Mouse (Mus musculus) induced T-regulatory cell, adult 2 months (primary cell): ENCODE data around the gene Gm43302.
"Not testable (repeated sequence)": the region's sequence is repeated elsewhere in the genome, so short reads cannot be mapped to it uniquely, and the experiment has no call there.

ENCODE experiments used
- DNase-seq: peaks from one replicate; pipeline ENCODE4 v3.0.0-alpha.2; 2012; ENCODE audit warnings: low read depth

The Gm43302 gene

DNA sequence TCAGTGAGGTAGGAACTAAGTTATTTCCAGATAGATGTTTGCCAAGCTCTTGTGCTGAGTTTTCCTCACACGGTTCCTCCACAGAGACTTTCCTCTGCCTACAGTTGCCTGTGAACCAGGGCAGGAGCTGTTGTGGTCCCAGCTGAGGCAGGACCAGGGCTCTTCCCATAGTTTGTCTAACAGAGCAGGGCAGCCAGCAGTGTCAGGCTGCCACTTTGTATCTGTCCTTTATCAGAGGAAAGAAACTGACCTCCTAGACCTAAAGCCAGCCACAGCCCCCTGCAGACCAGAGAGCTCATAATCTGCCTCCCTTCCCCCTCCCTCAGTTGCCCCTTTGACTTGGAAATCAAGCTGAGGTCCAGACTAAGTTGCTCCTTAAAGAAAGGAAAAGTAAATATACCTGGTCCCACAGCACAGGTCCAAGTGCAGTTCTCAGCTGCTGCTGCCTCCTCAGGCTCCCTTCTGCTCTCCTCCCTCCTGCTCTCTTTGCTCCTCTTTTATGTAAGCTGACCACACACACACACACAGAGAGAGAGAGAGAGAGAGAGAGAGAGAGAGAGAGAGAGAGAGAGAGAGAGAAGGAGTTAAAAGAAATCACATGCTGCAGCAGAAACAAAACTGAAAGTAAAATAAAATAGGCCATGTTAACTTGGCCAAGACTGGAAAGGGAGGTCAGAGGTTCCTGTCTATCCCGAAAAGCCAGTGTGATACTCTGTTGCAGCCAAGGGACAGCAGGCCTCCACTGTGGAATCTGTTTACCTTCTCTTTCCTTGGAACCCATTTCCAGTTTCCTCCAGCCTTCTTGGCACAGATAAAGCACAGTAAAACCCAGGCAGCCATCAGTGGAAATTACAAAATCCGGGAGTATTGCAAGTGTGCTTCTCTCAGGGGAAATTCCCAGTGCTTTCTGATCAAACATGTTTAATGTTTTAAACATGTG lies at the start of gene Gm43302, which contains the start of gene Gbp6:
Gene Gm43302, minus strand, starts transcription at position 470 of the 940 bp plus-strand sequence.
Gene Gbp6, minus strand, starts transcription at position 473 of the 940 bp plus-strand sequence.
- peak; percentile 85 for DNase-seq

DNA sequence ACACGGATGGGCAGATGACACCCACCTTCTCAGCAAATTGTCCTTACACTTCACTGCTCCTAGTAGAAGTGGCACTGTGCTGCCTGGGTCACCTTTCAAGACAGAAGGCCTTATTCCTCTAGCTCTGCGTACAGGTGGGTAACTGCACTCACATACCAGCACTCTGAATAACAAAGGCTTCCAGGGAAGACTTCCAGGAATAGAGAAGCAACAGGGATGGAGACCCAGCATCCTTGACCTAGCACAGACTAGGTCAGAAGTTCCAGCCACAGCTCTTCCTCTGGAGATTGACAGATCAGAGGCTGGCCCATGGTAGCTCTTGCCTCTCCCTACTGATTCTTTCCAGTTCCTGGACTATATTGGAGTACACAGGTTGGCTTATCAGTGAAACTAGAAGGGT lies 47.8 kb upstream of the Gm43302 start:
- DNase-seq = no peak

DNA sequence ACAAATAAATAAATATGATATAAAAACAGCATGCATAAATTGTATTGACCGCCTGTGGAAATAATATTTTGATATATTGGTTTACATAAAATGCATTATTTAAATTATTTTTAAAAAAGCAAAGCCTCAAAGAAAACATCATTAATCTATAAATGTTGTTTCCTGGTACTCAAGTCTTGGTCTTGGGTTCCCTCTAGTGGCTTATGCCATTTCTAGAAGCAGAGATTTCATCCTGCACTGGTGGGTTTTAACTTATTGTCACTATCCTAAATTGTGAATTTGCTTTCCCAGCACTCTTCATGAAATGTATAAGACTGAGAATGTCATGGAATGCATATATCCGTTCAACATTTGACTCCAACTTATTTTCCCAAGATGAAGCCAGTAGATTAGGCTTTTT lies 29.0 kb upstream of the Gm43302 start:
- peak; percentile 74 for DNase-seq

DNA sequence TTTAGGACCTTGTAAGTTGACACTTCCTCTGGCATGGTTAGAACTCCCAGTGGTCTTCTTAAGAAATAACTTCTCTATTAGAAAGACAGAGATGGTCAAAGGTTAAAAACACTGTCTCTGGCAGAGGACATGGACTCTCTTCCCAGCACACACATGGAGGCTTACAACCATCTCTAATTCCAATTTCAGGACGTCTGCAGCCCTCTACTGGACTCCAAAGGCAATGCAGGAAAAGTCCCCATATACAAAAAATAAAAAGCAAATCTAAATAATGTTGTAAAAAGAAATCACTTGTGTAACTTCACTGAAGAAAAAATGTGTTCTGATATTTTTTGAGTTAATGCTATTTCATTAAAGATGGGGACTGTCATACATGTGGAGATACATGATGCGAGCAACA lies 17.4 kb upstream of the Gm43302 start:
- DNase-seq = no peak

DNA sequence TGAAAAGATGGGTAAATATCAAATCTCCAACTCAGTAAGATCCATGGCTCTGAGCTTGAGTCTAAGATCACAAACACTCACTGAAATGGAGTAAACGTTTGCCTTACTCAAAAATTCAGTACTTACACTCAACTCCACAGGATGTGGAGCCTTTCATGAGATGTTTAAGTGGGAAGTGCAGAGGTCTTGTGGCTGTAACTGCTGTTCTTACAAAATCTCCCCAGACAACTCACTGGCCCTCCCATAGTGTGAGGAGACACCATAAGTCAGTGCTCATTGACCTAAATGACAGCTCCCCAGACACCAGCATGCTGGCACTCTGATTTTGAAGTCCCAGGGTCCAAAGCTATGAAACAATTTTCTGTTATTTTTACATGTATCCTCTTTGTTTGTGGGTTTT lies 15.7 kb upstream of the Gm43302 start:
- not testable (repeated sequence) for DNase-seq

DNA sequence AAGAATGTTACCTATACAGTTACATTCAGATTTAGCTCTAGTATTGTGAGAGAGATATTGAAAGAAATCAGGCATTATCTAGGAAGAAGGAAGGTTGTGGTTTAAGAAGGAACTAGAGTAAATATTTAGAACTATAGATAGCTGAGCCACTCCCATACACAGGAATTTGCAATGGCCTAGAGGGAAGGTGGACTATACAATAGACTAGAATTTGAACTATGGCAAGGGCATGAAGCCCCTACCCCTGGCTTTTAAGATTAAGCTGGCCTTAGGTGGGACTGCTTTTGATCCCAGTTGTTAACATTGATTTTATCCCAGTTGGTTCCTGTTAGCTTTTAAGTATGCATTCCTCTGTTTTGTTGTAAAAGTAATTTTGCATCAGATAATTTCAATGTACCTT lies 13.5 kb upstream of the Gm43302 start:
- DNase-seq = not testable (repeated sequence)

DNA sequence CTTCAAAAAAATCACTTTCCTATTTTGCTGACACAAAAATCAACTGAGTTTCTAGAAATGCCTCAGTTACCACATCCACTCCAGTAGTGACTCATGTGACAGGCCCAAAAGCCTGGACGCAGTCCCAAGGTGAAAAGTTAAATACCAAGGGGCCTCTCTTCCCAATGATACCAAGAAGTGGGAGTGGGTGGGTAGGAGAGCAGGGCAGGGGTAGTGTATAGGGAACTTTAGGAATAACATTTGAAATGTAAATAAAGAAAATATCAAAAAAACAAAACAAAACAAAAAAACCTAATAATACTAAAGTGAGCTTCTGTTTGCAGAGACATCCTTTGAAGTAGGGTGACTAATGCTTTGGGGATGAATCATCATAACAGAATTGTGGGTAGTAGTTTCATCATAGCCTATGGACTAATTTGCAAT lies 12.7 kb upstream of the Gm43302 start:
- peak; percentile 83 for DNase-seq

DNA sequence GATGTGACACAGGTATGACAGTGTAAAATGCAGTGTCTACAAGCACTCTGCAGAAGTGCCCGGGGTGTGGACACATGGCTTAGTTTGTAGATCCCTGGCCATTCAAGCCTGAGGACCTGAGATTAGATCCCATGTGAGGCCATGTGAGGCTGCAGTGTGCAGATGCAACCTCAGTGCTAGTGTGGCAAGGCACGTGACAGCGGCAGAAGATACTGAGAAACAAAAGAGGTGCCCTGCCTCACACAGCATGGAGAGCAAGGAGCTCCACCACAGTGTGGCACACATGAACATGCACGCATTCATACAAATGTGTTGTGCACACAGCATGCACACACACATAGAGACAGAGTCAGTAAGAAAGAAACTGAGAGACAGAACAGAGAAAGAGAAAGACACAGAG lies 12.2 kb upstream of the Gm43302 start:
- peak; percentile 52 for DNase-seq

DNA sequence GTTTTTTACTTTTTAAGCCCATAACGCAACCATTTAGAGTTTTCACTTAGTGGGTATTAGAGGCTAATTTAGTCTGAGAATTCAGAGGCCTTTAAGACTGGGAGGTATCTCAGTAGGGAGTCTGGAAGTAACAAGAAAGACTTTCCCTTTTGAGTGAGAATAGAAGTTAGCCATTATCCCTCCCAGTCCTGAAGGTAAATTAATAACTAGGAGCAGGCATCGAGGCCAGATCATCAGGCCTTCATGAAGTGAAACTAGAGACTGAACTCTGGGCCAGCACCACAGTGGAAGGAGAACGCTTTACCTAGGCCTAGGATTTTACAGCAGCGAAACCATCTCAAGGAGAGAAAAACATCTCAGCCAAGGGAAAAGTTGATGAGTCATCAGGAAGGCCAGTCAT lies 8.5 kb upstream of the Gm43302 start:
- DNase-seq = no peak

DNA sequence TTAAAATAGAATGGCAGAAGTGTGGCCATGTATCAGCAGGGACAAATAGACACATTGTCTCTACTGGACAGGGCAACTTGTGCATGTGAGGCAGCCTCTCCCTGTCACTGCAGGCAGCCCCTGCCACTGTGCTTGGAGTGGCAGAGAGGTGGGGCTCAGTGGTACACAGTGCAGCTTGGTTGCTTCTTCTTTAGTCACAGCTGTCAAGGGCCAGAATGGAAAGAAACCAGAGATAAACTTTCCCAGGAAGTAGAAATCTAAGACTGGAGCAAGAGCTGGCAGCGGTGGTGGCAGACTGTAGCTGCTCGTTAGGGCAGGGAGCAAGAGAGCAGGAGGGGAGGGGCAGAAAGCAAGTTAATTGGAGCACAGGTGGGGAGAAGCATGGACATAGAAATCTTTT lies 8.0 kb upstream of the Gm43302 start:
- no peak for DNase-seq

DNA sequence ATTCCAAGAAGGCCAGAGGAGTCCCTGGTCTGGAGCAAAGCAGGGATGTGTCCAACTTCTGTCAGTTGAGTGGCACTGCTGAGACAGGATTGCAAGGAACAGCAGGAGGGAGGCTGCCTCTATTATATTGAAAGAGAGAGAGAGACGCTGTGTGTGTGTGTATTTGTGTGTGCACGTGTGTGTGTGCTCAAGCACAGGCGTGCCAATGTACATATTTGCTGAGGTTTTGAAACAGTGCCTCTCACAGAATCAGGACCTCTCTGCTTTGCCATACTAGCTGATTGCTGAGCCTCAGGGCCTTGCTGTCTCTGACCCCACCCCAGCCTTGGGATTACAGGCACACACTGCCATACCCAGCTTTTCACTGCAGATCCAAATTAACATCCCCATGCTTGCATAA lies 2.3 kb upstream of the Gm43302 start:
- no peak for DNase-seq

DNA sequence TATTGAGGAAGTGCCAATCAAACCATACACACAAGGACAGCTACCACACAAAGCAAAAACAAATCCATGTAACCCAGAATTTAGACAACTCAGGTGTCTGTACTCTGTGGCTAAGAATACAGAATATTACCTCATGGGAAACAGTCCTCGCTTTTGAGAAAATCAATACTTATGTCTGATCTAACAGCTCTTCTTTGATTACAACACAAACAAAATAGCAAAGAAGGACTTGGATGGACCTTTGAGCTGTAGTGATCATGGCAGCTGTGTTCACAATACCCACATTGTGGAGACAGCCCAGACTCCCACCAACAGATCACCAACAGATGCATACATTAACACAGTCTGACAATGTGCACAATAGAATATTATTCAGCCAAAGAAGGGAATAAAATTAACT lies 1.0 kb downstream of the Gm43302 start:
- peak; percentile 42 for DNase-seq

DNA sequence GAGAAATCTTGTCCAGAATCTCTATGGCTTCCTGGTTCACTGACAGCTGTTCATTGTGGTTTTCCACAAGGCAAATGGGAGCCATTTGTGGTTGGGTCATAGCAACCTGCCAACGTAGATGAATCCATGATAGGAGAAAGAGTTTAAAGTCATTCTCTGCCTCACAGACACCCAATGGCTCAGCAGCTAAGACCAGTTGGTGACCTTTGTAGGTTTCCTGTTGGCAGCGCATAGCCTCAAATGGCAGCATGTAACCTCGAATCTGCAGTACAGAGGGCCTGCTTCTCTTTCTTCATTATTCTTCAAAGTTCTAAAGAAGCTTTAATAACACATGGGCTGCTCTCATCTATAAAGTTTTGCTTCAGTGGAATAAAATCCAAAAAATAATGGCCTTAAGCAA lies 2.6 kb downstream of the Gm43302 start:
- DNase-seq = not testable (repeated sequence)

DNA sequence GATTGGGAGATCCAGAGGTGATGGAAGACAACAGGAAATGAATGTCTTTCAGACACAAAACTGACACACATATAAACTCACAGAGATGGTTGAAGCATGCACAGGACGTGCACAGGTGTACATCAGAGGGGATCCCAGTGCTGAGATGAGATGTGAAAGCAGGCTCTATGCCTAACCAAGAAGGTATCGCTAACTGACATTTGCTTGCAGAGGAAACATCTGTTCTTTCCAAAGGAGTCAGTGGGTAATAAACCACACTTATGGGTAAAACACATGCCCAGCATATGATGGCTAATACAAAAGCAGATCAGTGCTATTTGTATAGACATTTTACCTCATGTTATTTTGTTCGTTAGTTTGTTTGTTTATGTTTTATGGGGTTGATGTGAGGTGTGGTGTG lies 32.8 kb downstream of the Gm43302 start:
- not testable (repeated sequence) for DNase-seq

DNA sequence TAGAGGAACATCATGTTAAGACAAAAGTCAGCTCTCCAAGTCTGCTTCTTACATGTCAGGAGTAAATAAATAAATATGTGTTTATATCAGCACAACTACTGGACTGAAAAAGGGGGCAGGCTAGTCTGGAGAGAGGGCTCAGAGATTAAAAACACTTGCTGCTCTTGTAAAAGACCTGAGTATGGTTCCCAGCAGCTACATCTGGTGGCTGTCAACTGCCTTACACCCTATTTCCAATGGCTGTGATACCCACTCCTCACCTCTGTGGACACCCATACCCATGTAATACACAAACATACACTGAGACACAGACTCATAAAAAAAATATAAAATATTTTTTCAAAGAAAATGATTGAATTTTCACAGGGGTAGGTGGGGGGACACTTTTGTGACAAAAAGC lies 41.0 kb downstream of the Gm43302 start:
- peak; percentile 46 for DNase-seq

DNA sequence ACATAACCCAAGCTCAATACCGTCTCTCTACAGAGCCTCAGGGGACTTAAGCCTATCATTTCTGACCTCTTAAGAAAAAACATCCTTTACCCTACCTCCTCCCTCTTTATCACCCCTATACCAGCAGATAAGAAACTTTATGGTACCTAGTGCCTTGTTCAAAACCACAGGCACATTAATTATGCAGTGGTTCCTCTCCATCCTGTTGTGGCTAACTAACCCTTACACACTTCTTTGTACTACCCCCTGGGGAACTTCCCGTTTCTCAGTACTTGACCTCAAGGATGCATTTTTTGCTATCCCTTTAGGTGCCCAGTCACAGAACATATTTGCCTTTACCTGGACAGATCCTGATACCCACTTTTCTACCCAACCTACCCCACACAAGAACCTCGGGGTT lies 48.8 kb downstream of the Gm43302 start:
- peak; percentile 47 for DNase-seq

DNA sequence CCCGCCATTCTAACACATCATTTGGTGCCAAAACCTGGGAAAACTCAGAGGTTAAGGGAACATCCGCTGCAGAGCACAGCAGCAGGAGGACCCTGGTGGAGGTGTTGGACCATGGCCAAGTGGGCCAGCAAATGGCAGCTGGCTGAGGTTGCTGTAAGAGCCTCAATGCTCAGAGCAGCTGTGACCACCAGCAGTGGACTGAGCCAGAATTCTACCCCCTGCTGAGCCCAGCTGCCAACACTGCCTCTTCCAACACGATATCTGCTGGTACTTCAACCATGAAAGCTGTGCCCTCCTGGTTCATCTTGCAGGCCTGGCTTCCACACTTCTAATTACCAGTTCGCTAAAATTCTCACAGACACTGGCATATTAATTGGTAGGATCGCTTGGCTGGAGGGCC lies 52.5 kb downstream of the Gm43302 start:
- not testable (repeated sequence) for DNase-seq

DNA sequence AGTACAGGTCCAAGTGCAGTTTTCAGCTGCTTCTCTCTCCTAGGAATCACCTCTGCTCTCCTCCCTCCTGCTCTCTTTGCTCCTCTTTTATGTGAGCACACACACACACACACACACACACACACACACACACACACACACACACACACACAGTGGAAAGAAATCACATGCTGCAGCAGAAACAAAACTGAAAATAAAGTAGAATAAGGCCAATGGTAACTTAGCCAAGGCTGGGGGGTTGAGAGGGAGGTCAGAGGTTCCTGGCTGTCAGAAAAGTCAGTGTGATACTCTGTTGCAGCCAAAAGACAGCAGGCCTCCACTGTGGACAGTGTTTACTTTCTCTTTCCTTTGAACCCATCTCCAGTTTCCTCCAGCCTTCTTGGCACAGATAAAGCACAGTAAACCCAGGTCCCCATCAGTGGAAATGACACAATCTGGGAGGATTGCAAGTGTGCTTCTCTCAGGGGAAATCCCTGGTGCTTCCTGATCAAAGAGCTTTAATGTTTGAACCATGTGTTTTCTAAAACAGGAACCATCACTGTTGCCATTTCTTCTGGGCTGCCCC lies 53.9 kb downstream of the Gm43302 start, which contains the start of gene Gbp10:
Gene Gbp10, minus strand, starts transcription at position 51 of the 565 bp plus-strand sequence.
- DNase-seq = peak; percentile 85

DNA sequence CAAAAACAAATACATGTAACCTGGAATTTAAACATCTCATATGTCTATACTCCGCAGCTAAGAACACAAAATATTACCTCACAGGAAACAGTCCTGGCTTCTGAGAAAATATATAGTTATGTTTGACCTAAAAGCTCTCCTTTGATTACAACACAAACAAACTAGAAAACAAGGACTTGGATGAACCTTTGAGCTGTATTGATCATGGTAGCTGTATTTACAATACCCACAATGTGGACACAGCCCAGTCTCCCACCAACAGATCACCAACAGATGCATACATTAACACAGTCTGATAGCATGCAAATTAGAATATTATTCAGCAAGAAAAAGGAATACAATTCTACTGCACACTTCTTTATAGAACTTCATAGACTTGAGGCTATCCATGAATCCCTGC lies 55.1 kb downstream of the Gm43302 start:
- DNase-seq = not testable (repeated sequence)

DNA sequence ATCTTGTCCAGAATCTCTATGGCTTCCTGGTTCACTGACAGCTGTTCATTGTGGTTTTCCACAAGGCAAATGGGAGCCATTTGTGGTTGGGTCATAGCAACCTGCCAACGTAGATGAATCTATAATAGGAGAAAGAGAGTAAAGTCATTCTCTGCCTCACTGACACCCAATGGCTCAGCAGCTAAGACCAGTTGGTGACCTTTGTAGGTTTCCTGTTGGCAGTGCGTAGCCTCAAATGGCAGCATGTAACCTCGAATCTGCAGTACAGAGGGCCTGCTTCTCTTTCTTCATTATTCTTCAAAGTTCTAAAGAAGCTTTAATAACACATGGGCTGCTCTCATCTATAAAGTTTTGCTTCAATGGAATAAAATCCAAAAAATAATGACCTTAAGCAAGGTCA lies 57.5 kb downstream of the Gm43302 start:
- not testable (repeated sequence) for DNase-seq

DNA sequence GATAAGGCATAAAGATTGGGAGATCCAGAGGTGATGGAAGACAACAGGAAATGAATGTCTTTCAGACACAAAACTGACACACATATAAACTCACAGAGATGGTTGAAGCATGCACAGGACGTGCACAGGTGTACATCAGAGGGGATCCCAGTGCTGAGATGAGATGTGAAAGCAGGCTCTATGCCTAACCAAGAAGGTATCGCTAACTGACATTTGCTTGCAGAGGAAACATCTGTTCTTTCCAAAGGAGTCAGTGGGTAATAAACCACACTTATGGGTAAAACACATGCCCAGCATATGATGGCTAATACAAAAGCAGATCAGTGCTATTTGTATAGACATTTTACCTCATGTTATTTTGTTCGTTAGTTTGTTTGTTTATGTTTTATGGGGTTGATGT lies 84.5 kb downstream of the Gm43302 start:
- DNase-seq = not testable (repeated sequence)

DNA sequence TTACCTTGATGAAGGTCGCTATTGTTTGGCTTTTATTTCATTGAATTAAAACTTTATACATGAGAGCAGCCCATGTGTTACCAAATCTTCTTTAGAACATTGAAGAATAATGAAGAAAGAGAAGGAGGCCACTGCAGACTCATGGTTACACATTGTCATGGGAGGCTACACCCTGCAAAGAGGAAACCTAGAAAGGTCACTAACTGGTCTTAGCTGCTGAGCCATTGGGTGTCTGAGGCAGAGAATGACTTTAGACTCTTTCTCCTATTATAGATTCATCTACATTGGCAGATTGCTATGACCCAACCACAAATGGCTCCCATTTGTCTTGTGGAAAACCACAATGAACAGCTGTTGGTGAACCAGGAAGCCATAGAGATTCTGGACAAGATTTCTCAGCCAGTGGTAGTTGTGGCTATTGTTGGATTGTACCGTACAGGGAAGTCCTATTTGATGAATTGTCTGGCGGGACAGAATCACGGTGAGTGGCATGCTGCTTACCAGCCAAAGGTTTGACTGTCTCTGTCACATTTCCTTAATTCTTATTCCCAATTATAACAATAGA lies 92.6 kb downstream of the Gm43302 start:
- DNase-seq = not testable (repeated sequence)

DNA sequence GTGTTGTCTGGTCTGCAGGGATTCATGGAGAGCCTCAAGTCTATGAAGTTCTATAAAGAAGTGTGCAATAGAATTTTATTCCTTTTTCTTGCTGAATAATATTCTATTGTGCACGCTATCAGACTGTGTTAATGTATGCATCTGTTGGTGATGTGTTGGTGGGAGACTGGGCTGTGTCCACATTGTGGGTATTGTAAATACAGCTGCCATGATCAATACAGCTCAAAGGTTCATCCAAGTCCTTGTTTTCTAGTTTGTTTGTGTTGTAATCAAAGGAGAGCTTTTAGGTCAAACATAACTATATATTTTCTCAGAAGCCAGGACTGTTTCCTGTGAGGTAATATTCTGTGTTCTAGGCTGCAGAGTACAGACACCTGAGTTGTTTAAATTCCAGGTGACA lies 94.3 kb downstream of the Gm43302 start:
- DNase-seq = not testable (repeated sequence)
